Mouse (Mus musculus): ENCODE measurements around the gene 2210010C04Rik.
"Not testable (repeated sequence)": the region's sequence is repeated elsewhere in the genome, so short reads cannot be mapped to it uniquely, and the experiment has no call there.

Gene 2210010C04Rik

GRCm38 (mm10) chr6:41019140-41019539 lies 16.2 kb downstream of the 2210010C04Rik start:
- no peak for DNase-seq (ENCODE audit: low read depth, low spot score)

GRCm38 (mm10) chr6:41018629-41019028 lies 16.7 kb downstream of the 2210010C04Rik start:
- no peak for DNase-seq (ENCODE audit: low read depth, low spot score)

GRCm38 (mm10) chr6:41015065-41015464 lies 20.2 kb downstream of the 2210010C04Rik start:
- DNase-seq (ENCODE audit: low read depth, low spot score) = no peak

GRCm38 (mm10) chr6:40999379-40999778 lies 35.9 kb downstream of the 2210010C04Rik start, which contains the start of gene Gm2663:
Gene Gm2663 (minus strand): TSS chr6:40999479.
- DNase-seq (ENCODE audit: low read depth, low spot score) = not testable (repeated sequence)

All from embryo, embryonic 11.5 days (tissue).